Mouse (Mus musculus) frontal cortex, postnatal 25 days (tissue): ENCODE results near the gene Aimp2.

Source experiments
- DNase-seq, 2 experiments: peaks; one replicate each; pipeline ENCODE4 v3.0.0; 2022; ENCODE audit warnings: low spot score in 2 of 2

Aimp2 gene

DNA sequence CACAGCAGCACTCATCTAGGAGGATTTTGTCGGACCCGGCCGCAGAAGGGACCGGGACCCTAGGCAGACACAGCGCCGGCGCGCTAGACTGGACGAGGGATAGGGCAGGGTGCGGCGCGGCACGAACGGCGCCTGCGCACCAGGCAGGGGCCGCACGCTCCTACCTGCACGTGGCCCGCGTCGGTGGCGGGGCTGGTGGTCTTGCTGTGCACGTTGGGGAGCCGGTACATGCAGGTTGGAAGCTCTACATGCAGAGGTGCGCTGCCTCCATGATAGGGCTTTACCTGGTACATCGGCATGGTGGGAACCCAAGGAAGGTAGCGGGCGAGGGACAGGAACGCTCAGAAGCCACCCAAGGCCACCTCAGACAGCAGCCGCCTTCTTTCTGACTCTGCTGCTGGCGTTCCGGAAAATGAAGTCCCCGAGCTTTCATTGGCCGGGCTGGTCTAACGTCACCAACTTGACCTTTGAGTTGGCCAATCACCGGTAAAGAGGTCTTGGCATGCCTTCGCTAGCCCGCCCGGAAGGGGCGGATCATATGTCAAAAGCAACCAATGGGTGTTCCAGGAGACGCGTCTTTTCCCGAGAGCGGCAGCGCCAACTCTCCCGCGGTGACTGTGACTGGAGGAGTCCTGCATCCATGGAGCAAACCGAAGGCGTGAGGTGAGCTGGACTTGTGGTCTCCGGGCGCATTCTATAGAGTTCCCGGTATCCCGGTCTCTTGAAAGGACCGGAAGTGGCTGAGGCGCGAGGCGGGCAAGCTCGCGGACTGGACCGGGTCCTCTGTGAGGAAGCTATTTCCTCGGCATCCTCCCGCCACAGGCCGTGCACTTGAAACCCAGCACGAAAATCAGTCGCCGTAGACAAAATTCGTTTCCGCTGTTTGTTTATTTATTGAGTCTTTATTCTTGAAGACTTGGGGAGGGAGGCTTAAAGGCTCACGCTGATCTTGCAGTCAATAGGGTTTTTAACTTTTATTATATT lies at the start of gene Aimp2, which contains the start of gene Pms2:
Aimp2 (minus strand) TSS at position 431 of the 984 bp plus-strand sequence.
Pms2 (plus strand) TSS at position 548 of the 984 bp plus-strand sequence.
- DNase-seq, result peak; percentile 91 to 94

DNA sequence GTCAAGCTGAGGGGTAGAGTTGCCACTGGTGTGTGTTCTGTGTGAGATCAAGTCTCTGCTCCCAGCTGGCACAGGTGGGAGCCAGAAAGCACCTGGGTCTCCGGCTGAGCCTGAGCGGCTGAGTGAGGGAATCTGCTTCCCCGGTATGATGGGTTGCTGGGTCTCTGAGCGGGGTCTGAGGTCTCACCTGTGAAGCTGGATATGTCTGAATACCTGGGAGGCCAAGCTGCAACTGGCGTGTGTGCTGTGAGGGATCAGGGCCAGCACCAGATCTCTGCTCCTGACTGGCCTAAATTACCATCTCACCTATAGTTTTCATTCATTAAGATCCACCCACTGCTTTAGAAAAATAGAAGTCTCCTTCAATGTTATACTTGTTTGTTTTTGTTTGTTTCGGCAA lies 47.5 kb upstream of the Aimp2 start:
- DNase-seq, result no peak

DNA sequence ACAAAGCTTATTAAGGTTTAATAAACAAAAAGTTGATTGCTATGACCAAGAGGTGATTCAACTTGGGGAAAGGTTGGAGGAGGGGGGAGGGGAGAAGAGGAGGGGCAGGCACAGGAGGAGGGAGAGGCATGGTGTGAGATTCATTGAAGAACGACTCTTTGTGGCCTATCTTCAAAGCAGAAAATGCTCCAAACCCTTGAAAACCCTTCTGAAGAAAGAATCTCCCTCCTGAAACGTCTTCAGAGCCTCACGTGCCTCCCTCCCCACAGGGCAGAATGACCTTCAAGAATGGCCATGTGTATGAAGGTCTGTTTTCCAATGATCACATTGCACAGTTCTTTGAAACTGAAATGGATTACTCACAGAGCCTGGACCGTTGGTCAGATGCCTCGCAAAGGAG lies 40.4 kb upstream of the Aimp2 start:
- DNase-seq, result no peak

DNA sequence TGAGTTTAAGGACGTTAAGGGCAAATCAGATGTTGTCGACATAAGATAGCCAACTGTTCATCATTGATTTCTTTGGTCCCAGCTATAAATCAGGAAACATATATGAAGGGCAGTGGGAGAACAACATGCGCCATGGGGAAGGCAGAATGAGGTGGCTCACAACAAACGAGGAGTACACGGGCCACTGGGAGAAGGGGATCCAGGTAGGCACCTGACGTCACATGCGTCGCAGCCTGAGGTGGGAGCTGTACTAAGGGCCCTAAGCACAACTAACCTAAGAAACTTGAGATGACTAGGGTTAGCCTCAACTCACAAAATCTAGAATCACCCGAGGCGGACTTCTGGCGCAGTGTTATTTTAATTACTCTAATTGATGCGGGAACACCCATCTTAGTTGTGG lies 38.7 kb upstream of the Aimp2 start:
- DNase-seq, result no peak

DNA sequence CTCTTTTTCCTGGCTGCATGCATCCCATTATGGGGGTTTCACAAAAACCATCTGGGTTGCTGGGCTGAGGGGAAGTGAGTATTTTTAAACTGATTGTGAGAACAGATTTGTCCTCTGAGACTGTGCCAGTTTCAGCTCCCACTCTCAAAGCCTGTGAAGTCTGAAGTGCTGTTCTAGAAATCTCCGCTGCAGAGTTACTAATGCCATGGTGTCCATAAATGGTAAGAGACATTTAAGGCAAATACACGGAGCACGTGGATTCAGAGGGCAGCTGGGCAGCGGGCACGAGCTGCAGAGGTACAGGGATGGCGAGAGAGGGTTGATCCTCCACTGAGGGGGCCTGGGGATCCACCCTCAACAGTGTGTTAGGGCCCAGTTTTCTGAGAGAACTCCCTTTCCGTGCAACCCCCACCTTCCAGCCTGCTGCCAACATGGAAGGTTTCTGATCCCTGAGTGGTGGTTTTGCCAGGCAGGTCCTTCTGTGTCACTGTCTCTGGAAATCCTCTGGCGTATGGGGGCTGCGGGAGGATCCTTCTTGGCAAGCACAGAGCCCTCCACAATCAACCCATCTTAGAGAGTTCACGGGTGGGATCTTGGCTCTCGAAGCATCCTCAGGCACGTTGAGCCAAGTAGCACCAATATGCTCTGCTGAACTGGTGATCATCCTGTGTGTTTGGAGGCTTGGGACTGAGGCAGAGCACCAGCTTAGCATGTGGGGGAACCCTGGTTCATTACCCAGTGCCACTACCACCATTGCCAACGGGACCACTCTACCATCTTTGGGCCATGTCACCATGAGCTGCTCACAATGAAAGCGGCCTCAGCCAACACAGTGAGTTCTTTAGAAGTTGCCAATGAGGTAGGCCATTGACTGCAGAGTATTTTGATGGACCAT lies 33.8 kb upstream of the Aimp2 start:
- DNase-seq, result peak; percentile 33 to 57

DNA sequence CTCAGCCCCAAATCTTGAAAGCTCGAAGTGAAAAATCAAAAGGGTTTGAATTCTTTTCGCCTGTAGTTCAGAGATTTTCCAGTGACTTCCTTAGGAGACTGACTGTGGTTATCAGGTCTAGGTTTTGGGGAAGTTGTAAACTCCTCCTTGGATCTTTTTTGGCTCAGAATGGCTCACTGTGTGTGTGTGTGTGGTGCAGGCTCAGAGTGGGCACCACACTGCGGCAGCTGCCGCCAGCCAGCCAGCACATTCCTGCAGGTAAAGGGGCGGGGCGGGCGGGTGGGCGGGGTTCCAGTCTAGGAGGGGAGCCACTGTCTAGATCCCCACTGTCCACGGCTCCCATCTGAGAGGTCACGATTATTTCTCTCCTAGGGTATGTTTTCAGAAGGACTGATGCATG lies 31.9 kb upstream of the Aimp2 start:
- DNase-seq, result no peak

DNA sequence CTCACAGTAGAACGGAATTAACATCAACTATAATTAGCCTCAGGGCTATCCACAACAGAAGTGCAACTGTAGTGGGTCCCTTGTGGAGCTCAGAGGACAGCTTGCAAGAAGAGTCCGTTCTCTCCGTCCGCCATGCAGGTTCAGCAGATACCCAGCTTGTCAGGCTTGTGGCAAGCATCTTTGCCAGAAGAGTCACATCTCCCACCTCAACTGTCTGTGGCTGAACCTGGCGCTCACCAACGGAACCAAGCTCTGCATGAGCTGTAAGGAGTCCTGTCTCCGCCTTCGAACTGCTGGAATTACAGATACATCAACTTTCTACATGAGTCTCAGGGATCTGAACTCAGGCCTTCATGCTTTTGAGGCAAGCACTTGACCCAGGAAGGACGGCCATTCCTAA lies 26.5 kb upstream of the Aimp2 start:
- no peak for DNase-seq

DNA sequence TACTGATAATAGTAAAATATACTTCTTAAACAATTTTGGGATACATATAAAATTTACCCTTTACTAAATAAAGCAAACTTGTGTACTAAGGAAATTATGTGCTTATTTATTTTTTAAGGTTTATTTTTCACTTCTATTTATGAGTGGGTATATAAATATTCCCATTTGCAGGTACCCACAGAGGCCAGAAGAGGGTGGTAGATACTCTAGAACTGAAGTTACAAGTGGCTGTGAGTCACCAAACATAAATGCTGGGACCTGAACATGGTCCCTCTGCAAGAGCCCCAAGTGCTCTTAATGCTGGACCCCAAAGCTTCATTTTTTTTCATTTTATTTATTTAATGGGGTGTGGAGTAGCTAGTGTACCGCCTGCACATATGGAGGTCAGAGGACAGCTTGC lies 24.2 kb upstream of the Aimp2 start:
- DNase-seq, result no peak

DNA sequence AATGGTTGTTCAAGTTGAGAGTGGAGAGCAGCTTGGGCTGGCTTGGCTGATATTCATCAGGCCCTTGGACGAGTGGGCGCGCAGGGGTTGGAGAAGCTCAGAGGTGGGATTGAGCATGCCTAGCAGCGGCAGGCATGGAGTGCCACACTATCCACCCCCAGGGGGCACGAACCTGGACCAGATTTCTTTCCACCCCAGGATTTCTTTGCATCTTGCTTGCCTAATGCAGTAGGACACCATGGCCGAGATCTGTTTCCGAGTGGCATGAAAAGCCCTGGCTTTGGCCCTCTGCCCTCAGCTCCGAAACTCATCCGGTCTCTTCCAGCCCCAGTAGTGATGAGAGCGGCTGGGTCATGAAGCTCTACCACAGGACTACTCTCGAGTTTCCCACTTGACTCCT lies 23.8 kb upstream of the Aimp2 start:
- DNase-seq, result no peak

DNA sequence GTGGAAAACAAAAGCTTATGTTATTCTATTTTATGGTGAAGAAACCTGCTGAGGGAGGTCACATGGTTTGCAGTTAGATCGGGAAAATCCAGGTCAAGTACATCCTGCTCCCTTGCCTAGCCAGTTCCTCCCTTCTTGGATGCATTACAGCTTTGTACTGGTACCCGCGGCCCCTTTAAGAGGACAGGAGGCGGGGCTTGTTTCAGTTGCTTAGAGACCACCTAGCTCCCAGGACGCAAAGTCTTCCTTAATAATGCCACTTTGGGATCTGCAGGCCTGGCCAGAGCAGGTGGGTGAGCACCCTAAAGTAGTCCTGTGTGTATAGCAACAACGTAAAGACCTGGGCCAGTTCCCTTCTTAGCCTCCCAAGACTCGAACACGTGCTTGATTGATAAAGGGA lies 23.2 kb upstream of the Aimp2 start, which contains the start of gene Rsph10b:
Rsph10b (plus strand) TSS at position 205 of the 400 bp plus-strand sequence.
- no peak for DNase-seq

DNA sequence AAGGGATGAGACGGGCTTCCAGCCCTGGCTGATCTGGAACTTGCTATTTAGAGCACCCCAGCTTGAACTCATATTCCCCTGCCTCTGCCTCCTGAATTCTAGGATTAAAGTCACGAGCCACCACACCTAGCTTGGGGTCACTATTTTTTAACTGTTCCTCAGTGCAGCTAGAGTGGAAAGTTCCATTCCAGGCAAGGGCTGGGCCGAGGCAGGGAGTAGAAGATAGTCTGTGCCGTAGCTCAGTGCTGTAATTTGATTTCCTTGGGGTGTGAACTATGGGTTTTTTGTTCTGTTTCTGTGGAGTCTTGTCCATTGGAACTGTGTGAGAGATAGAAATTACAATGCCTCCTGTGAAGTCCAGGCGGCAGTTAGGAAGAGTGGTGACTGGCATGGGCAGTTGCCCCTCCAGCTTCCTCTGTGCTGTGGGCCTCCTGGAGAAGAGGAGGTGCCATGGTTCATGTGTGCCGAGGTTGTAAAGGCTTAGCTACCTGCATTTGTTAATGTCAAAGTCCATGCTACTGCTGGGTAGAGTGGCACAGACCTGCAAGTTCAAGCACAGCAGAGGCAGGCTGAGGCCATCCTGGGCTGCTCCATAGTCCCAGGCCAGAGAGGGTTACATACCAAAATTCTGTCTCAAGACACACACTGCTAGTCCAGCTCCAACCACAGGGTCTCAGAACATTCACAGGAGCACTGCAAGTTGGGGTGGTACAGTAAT lies 22.4 kb upstream of the Aimp2 start:
- no peak for DNase-seq

DNA sequence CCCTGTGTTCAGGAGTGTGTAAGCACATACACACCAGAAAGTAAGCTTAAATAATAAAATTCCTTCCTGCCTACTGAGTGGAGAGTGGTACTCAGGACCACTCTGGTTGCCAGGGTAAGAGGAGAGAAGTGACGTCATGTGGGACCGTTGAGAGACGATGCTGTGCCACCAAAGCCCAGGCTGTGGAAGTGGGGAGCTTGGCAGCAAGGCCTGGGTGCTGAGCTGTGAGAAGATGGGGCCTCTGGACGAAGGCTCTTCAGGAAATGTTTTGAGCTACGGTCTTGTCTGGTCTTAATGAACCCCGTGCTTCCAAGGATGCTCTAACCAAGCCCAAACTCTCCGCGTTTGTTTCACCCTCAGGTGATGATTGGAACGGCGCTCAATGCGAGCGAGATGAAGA lies 21.0 kb upstream of the Aimp2 start:
- no peak for DNase-seq

DNA sequence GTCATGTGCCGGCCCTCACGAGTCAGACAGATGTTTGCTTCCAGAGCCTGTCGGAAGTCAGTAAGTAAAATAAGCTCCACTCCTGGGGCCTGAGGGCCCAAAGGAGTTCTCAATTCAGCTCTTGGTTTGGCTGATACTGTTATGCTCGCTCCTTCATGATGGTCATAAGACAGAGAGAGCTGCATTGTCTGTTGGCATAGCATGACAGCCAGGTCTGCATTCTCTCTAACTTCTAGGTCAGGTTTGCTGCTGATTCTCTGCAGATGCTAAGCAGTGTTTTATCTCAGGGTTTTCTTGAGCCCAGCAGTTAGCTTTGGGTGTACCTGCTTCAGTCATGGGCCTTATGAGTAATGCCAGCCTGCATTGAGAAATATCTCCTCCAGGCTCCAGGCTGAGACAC lies 19.6 kb upstream of the Aimp2 start:
- no peak for DNase-seq

DNA sequence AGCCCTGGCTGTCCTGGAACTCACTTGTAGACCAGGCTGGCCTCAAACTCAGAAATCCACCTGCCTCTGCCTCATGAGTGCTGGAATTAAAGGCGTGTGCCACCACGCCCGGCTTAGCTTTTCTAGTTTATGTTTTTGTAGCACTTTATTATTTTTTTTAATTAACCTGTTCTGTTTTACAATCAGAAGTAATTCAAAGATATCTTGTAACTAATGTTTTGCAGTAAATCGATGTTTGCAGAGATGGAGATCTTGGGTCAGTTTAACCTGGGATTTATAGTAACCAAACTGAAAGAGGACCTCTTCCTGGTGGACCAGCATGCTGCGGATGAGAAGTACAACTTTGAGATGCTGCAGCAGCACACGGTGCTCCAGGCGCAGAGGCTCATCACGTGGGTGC lies 18.2 kb upstream of the Aimp2 start, which contains the start of gene Gm42421:
Gm42421 (plus strand) TSS at position 301 of the 400 bp plus-strand sequence.
- DNase-seq, result no peak

DNA sequence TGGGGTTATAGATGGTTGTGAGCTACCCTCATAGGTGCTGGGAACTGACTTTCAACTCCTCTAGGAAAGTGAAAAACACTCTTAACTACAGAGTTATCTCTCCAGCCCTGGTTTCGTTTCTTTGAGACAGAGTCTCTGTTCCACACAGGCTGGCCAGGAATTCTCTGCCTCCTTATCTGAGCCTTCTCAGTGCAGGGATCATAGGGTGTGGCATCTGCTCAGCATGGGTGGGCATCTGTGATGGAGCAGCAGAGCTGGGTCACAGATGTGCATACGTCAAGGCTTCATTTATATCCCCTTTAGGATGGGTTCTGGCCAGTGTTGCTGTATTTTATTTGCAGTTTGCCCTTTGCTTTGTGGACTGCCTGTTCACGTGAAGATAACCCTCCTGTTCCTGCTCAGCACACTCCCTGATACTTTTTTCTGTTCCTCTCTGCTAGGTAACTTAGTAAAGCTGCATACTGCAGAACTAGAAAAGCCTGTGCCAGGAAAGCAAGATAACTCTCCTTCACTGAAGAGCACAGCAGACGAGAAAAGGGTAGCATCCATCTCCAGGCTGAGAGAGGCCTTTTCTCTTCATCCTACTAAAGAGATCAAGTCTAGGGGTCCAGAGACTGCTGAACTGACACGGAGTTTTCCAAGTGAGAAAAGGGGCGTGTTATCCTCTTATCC lies 15.3 kb upstream of the Aimp2 start:
- DNase-seq, result no peak

DNA sequence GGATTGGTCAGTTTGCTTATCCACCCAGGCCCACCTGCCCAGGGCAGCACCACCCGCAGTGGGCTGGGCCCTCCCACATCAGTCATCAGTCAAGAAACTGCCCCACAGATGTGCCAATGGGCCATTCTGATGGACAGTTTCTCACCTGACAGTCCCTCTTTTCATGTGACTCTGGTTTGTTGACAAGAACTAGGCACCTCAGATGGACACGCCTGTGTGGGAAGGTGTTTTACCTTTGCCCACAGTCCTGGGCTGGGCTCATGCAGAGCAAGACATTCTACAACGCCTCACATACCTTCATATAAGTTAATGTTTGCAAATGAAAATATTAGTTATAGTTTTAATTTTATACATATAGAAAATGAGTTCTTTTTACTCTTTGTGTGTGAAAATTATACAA lies 8.5 kb upstream of the Aimp2 start:
- DNase-seq, result no peak

DNA sequence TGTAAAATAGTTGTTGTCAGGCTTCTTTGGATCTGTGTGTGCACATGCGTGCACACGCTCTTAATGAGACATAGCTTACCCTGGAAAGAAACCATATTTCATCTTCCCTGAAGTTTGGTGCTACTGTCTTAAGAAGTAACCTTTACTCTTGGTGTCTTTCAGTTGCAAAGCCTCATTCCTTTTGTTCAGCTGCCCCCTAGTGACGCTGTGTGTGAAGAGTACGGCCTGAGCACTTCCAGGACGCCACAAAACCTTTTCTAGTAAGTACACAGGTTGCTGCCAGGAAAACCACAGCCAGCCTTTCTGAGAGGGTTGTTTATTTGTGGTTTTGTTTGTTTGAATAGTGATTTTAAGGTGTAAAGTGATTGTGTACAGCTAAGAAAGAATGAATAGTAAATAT lies 7.8 kb upstream of the Aimp2 start:
- no peak for DNase-seq

DNA sequence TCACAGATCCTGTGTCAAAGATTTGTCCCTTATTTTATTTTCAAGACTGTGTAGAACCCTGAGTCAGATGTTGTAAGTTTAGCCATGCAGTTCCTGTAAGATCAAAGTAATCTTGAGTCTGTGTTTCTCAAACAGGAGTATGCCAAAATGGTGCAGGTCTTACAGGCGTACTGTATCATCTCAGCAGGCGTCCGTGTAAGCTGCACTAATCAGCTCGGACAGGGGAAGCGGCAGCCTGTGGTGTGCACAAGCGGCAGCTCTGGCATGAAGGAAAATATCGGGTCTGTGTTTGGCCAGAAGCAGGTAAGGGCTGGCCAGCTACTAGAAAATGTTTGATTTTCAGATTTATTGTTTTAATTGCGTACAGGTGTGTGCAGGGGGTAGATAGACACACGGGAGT lies 6.6 kb upstream of the Aimp2 start:
- no peak for DNase-seq

DNA sequence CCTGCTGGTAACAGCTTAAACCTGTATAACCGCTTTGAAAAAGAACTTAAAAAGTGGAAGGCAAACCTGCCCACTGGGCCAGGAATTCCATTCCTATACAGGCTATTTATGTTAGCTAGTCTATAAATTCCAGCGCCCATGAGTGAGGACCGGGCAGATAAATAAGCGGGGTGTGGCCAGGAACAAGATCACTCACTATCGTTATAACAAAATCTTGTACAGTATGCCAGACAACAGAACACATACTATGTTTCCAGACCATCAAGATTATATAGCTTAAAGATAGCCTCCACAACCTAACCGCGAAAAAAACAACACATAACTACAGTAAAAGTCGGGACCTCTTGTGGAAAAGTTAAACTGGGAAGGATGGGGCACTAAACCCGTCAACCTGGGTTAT lies 721 bp downstream of the Aimp2 start:
- no peak for DNase-seq

DNA sequence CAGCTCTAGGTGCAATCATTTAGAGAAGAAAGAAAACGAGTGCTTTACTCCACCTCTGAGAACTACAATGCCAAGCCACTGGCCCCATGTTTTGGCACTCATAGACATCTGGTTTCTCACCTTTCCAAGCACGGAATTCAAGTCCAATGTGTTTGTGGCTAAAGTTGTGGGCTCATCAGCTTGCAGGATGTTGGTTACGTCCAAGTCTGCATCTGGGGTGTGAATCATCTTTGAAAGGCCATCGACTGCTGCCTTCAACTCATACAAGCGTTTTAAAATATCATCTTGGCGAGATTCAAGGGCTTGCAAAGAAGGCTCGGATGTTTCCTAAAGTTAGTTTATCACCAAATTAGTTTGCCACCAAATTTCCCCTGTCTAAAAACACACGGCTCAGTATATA lies 3.2 kb downstream of the Aimp2 start:
- no peak for DNase-seq

DNA sequence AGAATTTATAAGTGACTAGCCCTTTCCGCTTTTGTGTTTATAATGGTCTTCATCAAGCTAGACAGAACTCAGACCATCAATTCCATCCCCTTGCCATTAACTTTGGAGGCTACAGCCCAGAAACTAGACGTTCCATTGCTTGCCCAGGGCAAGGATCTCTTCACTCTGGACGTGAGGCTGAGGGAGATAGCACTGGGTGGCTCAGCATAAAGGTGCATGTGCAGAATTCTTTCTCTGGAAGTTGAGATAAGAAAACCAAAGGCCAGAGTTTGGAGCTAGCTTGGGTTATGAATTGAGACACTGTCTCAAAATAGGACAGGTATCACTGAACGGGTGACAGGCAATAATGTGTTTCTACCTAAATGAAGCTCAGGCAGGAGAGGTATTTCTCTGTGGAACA lies 5.8 kb downstream of the Aimp2 start:
- no peak for DNase-seq
